Mouse (Mus musculus): Measurements from ENCODE around the gene Stoml1. TPM values are rescaled to one million over a fixed set of nuclear protein-coding genes. Genes with fewer than 3 reads are reported as not detected.
"Not testable (repeated sequence)": the region's sequence is repeated elsewhere in the genome, so short reads cannot be mapped to it uniquely, and the experiment has no call there.

Gene Stoml1
- total and polyA plus RNA-seq, 3 experiments = 9.2 to 23.4 (median 9.6) TPM

DNA sequence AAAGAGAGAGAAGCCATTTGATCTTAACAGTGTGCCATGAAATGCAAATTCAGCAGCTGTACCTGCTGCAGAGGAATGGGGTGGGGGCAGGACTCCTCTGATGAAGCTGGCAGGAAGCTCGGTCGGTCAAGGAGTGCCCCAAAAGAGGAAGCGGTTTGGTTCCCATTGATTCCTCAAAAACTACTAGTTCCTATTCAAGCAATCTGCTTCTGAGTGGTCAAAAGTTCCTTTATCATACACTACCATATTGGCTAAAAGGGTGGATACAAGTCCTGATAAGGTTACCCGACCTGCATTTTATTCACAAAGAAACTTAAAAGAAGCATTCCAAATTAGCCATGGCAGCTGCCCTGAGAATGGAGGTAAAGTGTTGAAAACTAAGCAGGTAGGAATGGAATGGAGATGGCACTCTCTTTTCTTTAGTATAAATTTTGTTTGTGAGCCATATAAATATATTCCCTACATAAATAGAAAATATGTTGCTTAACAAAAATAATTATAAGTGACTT is 6.8 kb upstream of the Stoml1 start:
- intact Hi-C loops (cut with DNase I) = no loop called here
- H3K36me3 ChIP-seq (ENCODE audit: control insufficient read depth, insufficient read depth, low read length) = peaks cover 17% of the 10 kb centered on the region
- peaks cover 18% of the 10 kb centered on the region for H3K4me1 ChIP-seq (ENCODE audit: control insufficient read depth, insufficient read depth, low read length)
- H3K27me3 ChIP-seq (ENCODE audit: control insufficient read depth, insufficient read depth, low read length) = no peaks in the 10 kb centered on the region
- H3K9ac ChIP-seq (ENCODE audit: low read depth, low read length) = no peak overlapping the region
- 42% methylated on average over 4 of the region's 4 CpGs for WGBS
- no peak for TF ChIP-seq EP300 (IDR thresholded peaks at IDR 0.05; ENCODE audit: insufficient read depth, low read depth, low read length)
- TF ChIP-seq POLR2A (IDR thresholded peaks at IDR 0.05; ENCODE audit: insufficient read depth, low read depth, low read length) = no peak
- TF ChIP-seq CTCF (IDR thresholded peaks at IDR 0.05) = no peak
- no peak for DNase-seq
- H3K79me2 ChIP-seq (replicated peaks; ENCODE audit: control insufficient read depth, insufficient read depth, low read length) = peaks cover 1% of the 10 kb centered on the region
- no peak overlapping the region for H3K27ac ChIP-seq
- H3K4me3 ChIP-seq = no peak overlapping the region

DNA sequence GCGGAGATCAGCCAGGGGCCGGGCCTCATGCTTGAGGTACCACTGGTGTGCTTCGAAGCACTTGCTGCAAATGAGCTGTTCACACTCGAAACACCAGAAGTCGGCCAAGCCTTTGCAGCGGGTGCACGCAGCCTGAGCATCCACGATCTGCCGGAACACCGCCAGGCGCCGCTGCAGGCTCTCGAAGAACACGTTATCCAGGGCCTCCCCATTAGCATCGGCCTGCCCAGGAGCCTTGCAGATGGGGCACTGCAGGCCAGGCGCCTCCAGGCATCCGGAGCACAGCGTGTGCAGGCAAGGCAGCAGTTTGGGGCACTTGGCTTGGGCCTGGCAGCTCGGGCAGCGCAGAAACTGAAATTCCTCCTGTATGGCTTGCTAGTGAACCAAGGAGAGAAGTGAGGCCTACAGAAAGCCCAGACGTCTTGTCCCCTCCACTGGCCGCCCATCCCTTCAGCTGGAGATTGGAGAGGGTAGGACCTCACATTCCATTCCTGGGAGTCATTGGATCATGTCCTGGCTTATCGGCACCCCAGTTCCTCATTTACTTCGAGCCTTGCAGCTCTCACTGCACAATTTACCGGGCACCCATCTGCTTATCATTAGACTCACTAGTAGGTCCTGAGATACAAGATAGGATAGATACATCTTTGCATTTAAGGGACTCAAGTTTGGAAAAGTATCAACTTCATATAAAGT is 5.8 kb upstream of the Stoml1 start:
- peak; percentile 84 to 87 for DNase-seq
- H3K27me3 ChIP-seq (ENCODE audit: control insufficient read depth, insufficient read depth, low read length) = no peaks in the 10 kb centered on the region
- intact Hi-C loops (cut with DNase I) = loop anchor here (1.0 kb wide), 1 partner anchor 33 kb away; no protein-coding TSS in a partner anchor
- peaks cover 1% of the 10 kb centered on the region for H3K79me2 ChIP-seq (replicated peaks; ENCODE audit: control insufficient read depth, insufficient read depth, low read length)
- H3K36me3 ChIP-seq (ENCODE audit: control insufficient read depth, insufficient read depth, low read length) = peaks cover 11% of the 10 kb centered on the region
- 5% methylated on average over 25 of the region's 25 CpGs for WGBS
- TF ChIP-seq POLR2A (IDR thresholded peaks at IDR 0.05; ENCODE audit: insufficient read depth, low read depth, low read length) (no peak), EP300 (IDR thresholded peaks at IDR 0.05; ENCODE audit: insufficient read depth, low read depth, low read length) (0 out of 2 replicates have a peak, but pooled peaks have one; percentile 57), CTCF (IDR thresholded peaks at IDR 0.05) (peak; percentile 89)
- H3K27ac ChIP-seq = peak overlapping the region; percentile 24; the same call in 1 of the 2 replicates
- peak overlapping the region; percentile 30 for H3K4me3 ChIP-seq
- peak overlapping the region; percentile 73 for H3K9ac ChIP-seq (ENCODE audit: low read depth, low read length)
- H3K4me1 ChIP-seq (ENCODE audit: control insufficient read depth, insufficient read depth, low read length) = peaks cover 14% of the 10 kb centered on the region

DNA sequence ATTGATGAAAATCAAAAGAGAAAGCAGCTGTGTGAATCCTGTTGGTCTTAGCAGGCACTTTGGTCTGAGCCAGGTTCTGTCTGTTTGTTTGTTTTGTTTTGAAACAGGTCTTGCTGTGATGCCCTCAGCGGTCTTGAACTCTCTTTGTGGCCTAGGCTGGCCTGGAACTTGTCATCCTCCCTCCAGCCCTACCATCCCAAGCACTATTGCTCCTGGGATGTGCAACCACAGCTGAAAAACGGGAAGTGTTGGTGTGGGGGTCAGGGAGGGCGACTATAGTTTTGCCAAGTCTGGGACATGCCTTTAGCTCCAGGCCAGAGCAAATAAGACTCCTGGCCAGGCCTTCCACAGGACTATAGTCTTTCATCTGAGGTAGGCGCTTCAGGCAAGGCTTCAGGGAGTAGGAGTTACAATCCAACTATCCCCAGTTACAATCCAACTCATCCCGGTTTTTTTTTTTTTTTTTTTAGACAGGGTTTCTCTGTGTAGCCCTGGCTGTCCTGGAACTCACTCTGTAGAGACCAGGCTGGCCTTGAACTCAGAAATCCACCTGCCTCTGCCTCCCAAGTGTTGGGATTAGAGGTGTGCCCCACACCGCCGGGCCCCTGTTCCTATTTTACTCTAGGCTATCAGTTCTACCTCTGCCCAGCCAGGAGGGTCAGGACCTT is 4.1 kb upstream of the Stoml1 start:
- Histone ChIP-seq H3K4me1 (ENCODE audit: control insufficient read depth, insufficient read depth, low read length) (peaks cover 14% of the 10 kb centered on the region), H3K27ac (peak overlapping the region; percentile 86), H3K27me3 (ENCODE audit: control insufficient read depth, insufficient read depth, low read length) (no peaks in the 10 kb centered on the region), H3K36me3 (ENCODE audit: control insufficient read depth, insufficient read depth, low read length) (peaks cover 11% of the 10 kb centered on the region), H3K4me3 (peak overlapping the region; percentile 58), H3K79me2 (replicated peaks; ENCODE audit: control insufficient read depth, insufficient read depth, low read length) (peaks cover 1% of the 10 kb centered on the region; the same call in 1 of the 2 replicates), H3K9ac (ENCODE audit: low read depth, low read length) (peak overlapping the region; percentile 80)
- no peak for TF ChIP-seq POLR2A (IDR thresholded peaks at IDR 0.05; ENCODE audit: insufficient read depth, low read depth, low read length)
- TF ChIP-seq CTCF (IDR thresholded peaks at IDR 0.05) = no peak
- TF ChIP-seq EP300 (IDR thresholded peaks at IDR 0.05; ENCODE audit: insufficient read depth, low read depth, low read length) = no peak
- no peak for DNase-seq
- intact Hi-C loops (cut with DNase I) = no loop called here
- 10% methylated on average over 7 of the region's 7 CpGs for WGBS

DNA sequence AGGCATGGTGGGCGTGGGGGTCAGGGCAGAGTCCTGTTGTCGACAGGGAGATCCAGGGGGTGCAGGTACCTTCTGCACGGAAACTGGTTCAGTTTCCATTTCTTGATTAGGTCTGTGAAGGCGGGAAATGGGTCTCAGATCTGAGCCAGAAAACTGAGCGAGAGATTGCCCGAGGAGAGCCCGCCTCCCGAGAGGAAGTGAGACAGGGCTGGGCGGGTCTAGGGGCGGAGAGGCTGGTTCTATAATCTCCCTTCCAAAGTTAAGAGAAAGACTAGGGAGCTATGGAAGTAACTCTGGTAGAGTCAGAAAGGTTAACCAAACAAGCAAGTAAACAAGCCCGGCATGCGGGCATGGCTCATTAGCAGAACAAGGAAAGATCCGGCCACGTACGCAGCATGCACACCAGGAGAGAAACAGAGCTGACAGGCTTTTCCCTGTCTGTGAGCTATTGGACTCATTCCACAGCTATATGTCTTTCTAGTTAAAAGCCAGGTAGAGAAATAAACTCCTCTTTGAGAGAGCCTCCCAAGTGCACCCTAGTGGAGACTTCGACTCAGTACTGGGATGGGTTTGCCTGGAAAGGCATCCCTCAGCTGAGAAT is 3.3 kb upstream of the Stoml1 start, which contains the start of gene Pml:
Gene Pml (minus strand): TSS at position 195 of the 601 bp plus-strand sequence.
- TF ChIP-seq CTCF (IDR thresholded peaks at IDR 0.05) = peak; percentile 40
- TF ChIP-seq POLR2A (IDR thresholded peaks at IDR 0.05; ENCODE audit: insufficient read depth, low read depth, low read length) = peak; percentile 76
- no peak for TF ChIP-seq EP300 (IDR thresholded peaks at IDR 0.05; ENCODE audit: insufficient read depth, low read depth, low read length)
- H3K4me3 ChIP-seq = peak within 1 kb of the TSS; percentile 58
- peak within 1 kb of the TSS; percentile 86 for H3K27ac ChIP-seq
- peak; percentile 84 to 87 for DNase-seq
- peaks cover 10% of the 10 kb centered on the region for H3K36me3 ChIP-seq (ENCODE audit: control insufficient read depth, insufficient read depth, low read length)
- H3K9ac ChIP-seq (ENCODE audit: low read depth, low read length) = peak within 1 kb of the TSS; percentile 80
- no peaks in the 10 kb centered on the region for H3K27me3 ChIP-seq (ENCODE audit: control insufficient read depth, insufficient read depth, low read length)
- peaks cover 1% of the 10 kb centered on the region; the same call in 1 of the 2 replicates for H3K79me2 ChIP-seq (replicated peaks; ENCODE audit: control insufficient read depth, insufficient read depth, low read length)
- H3K4me1 ChIP-seq (ENCODE audit: control insufficient read depth, insufficient read depth, low read length) = peaks cover 14% of the 10 kb centered on the region
- intact Hi-C loops (cut with DNase I) = no loop called here
- 0% methylated on average over 16 of the region's 16 CpGs for WGBS

DNA sequence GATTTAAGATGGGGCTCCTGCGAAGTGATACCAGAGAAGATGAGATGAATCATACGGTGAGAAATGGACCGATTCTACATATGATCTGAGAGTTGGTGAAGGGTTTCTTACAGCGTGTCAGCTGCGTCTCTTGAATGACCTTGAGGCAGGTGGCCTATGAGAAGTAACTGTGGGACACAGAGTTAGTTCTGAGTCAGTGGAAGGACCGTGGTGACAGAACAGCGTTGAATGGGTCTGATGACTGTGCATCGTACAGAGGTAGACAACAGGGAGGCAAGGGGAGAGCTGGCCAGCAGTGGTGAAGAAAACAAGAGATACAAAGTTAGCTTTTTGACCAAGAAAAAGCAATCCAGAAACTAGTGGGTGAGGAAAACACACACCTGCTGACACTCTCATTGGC is 2.6 kb upstream of the Stoml1 start:
- no peak overlapping the region for H3K9ac ChIP-seq (ENCODE audit: low read depth, low read length)
- 64% methylated on average over 8 of the region's 8 CpGs for WGBS
- H3K4me3 ChIP-seq = no peak overlapping the region
- H3K36me3 ChIP-seq (ENCODE audit: control insufficient read depth, insufficient read depth, low read length) = peaks cover 9% of the 10 kb centered on the region
- peaks cover 14% of the 10 kb centered on the region for H3K4me1 ChIP-seq (ENCODE audit: control insufficient read depth, insufficient read depth, low read length)
- no peaks in the 10 kb centered on the region; the same call in 1 of the 2 replicates for H3K79me2 ChIP-seq (replicated peaks; ENCODE audit: control insufficient read depth, insufficient read depth, low read length)
- H3K27me3 ChIP-seq (ENCODE audit: control insufficient read depth, insufficient read depth, low read length) = no peaks in the 10 kb centered on the region
- TF ChIP-seq POLR2A (IDR thresholded peaks at IDR 0.05; ENCODE audit: insufficient read depth, low read depth, low read length) = no peak
- H3K27ac ChIP-seq = peak overlapping the region; percentile 86; the same call in 1 of the 2 replicates
- intact Hi-C loops (cut with DNase I) = no loop called here
- DNase-seq = no peak

DNA sequence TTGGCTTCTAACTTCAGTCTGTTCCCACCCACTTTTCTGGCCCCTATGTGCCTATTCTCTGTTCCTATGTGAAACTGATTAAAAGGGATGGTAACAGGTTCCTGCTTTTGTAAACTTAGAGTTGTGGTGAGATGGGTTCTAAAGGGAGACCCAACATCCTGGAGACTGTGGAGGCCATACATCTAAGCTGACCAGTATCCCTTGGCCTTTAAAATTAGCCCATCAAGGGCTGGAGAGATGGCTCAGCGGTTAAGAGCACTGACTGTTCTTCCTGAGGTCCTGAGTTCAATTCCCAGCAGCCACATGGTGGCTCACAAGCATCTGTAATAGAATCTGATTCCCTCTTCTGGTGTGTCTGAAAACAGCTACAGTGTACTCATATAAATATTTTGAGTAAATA is 2.2 kb upstream of the Stoml1 start:
- intact Hi-C loops (cut with DNase I); H3K27ac ChIP-seq; H3K79me2 ChIP-seq (replicated peaks; ENCODE audit: control insufficient read depth, insufficient read depth, low read length); H3K4me3 ChIP-seq; H3K27me3 ChIP-seq (ENCODE audit: control insufficient read depth, insufficient read depth, low read length); DNase-seq; H3K36me3 ChIP-seq (ENCODE audit: control insufficient read depth, insufficient read depth, low read length); H3K9ac ChIP-seq (ENCODE audit: low read depth, low read length): not testable (repeated sequence)
- 84% methylated on average over 1 of the region's 1 CpGs for WGBS
- peaks cover 14% of the 10 kb centered on the region for H3K4me1 ChIP-seq (ENCODE audit: control insufficient read depth, insufficient read depth, low read length)

DNA sequence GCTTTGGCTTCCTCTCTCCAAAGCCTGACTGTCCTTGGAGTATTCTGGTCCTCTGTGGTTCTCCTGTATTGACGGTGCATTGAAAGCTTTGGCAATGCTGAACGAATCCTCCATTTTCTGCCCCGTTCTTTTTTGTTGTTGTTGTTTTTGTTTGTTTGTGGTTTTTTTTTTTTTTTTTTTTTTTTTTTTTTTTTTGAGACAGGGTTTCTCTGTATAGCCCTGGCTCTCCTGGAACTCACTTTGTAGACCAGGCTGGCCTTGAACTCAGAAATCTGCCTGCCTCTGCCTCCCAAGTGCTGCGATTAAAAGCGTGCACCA is 800 bp downstream of the Stoml1 start:
- Histone ChIP-seq H3K9ac (ENCODE audit: low read depth, low read length) (peak overlapping the region; percentile 78; the same call in 1 of the 2 replicates), H3K4me3 (peak overlapping the region; percentile 89), H3K27ac (peak overlapping the region; percentile 87)
- intact Hi-C loops (cut with DNase I) = loop anchor here (2.0 kb wide), 1 partner anchor 15 kb away; no protein-coding TSS in a partner anchor
- not testable (repeated sequence) for H3K36me3 ChIP-seq (ENCODE audit: control insufficient read depth, insufficient read depth, low read length); H3K27me3 ChIP-seq (ENCODE audit: control insufficient read depth, insufficient read depth, low read length); DNase-seq; H3K79me2 ChIP-seq (replicated peaks; ENCODE audit: control insufficient read depth, insufficient read depth, low read length); H3K4me1 ChIP-seq (ENCODE audit: control insufficient read depth, insufficient read depth, low read length)
- WGBS = 45% methylated on average over 5 of the region's 5 CpGs

Data from heart, adult 2 months (tissue).